Mouse (Mus musculus) regulatory T cell (primary cell): ENCODE results near the gene Ikbip.

Experiments
- in situ Hi-C: fragments of 300-600 bp; cut with MboI, MseI; formaldehyde crosslinking; loops from one replicate; pipeline ENCODE4 v1.15.1; 2025; ENCODE audit warnings: high pct_unique_total_duplicates

Gene Ikbip

GRCm38 (mm10) chr10:91109841-91110240, 27.1 kb downstream of the Ikbip start:
- in situ Hi-C loops, result no loop called here

GRCm38 (mm10) chr10:91116958-91117357, 34.2 kb downstream of the Ikbip start:
- in situ Hi-C loops, result no loop called here

- in situ Hi-C loops, result loop anchor here (5.0 kb wide), 1 partner anchor 40 kb away; the partner anchor contains the start of genes Apaf1 and Ikbip
These were observed 39.9 kb downstream of the Ikbip start for GRCm38 (mm10) chr10:91122646-91123045.

- in situ Hi-C loops, result loop anchor here (5.0 kb wide), 1 partner anchor 41 kb away; the partner anchor contains the start of genes Apaf1 and Ikbip
These were observed 40.6 kb downstream of the Ikbip start for GRCm38 (mm10) chr10:91123281-91123827.

GRCm38 (mm10) chr10:91123828-91124822, 41.4 kb downstream of the Ikbip start, which contains the start of gene Slc25a3:
Slc25a3 (minus strand) TSS chr10:91124059.
- in situ Hi-C loops, result loop anchor here (5.0 kb wide), 1 partner anchor 42 kb away; the partner anchor contains the start of genes Apaf1 and Ikbip

- in situ Hi-C loops, result loop anchor here (25.0 kb wide), 1 partner anchor 389 kb away; no protein-coding TSS in a partner anchor
These were observed 44.0 kb downstream of the Ikbip start for GRCm38 (mm10) chr10:91126618-91127355.

- in situ Hi-C loops, result loop anchor here (25.0 kb wide), 1 partner anchor 390 kb away; no protein-coding TSS in a partner anchor
These were observed 44.7 kb downstream of the Ikbip start for GRCm38 (mm10) chr10:91127395-91127794.

GRCm38 (mm10) chr10:91128551-91129160, 45.9 kb downstream of the Ikbip start:
- in situ Hi-C loops, result loop anchor here (25.0 kb wide), 1 partner anchor 391 kb away; no protein-coding TSS in a partner anchor

GRCm38 (mm10) chr10:91130792-91131191, 48.1 kb downstream of the Ikbip start:
- in situ Hi-C loops, result loop anchor here (25.0 kb wide), 1 partner anchor 393 kb away; no protein-coding TSS in a partner anchor

- in situ Hi-C loops, result loop anchor here (25.0 kb wide), 1 partner anchor 394 kb away; no protein-coding TSS in a partner anchor
These were observed 48.8 kb downstream of the Ikbip start for GRCm38 (mm10) chr10:91131565-91131964.

- in situ Hi-C loops, result loop anchor here (25.0 kb wide), 1 partner anchor 398 kb away; no protein-coding TSS in a partner anchor
These were observed 52.7 kb downstream of the Ikbip start for GRCm38 (mm10) chr10:91135302-91135972.

- in situ Hi-C loops, result loop anchor here (25.0 kb wide), 1 partner anchor 400 kb away; no protein-coding TSS in a partner anchor
These were observed 54.7 kb downstream of the Ikbip start for GRCm38 (mm10) chr10:91137400-91137799.

- in situ Hi-C loops, result loop anchor here (25.0 kb wide), 1 partner anchor 401 kb away; no protein-coding TSS in a partner anchor
These were observed 55.6 kb downstream of the Ikbip start for GRCm38 (mm10) chr10:91138317-91138716.

- in situ Hi-C loops, result loop anchor here (25.0 kb wide), 1 partner anchor 402 kb away; no protein-coding TSS in a partner anchor
These were observed 56.5 kb downstream of the Ikbip start for GRCm38 (mm10) chr10:91139148-91139766.

GRCm38 (mm10) chr10:91141564-91141963, 58.8 kb downstream of the Ikbip start:
- in situ Hi-C loops, result loop anchor here (5.0 to 25.0 kb wide), 2 partner anchors 69 to 404 kb away; no protein-coding TSS in a partner anchor

GRCm38 (mm10) chr10:91142654-91143191, 60.0 kb downstream of the Ikbip start:
- in situ Hi-C loops, result loop anchor here (5.0 to 25.0 kb wide), 2 partner anchors 70 to 405 kb away; no protein-coding TSS in a partner anchor

GRCm38 (mm10) chr10:91143313-91144230, 60.8 kb downstream of the Ikbip start:
- in situ Hi-C loops, result loop anchor here (5.0 to 25.0 kb wide), 2 partner anchors 71 to 406 kb away; no protein-coding TSS in a partner anchor

GRCm38 (mm10) chr10:91145413-91145812, 62.7 kb downstream of the Ikbip start:
- in situ Hi-C loops, result loop anchor here (25.0 kb wide), 1 partner anchor 408 kb away; no protein-coding TSS in a partner anchor
